Mouse (Mus musculus): ENCODE measurements around the gene Tmem181a.
"Not testable (repeated sequence)": the region's sequence is repeated elsewhere in the genome, so short reads cannot be mapped to it uniquely, and the experiment has no call there.

DNA sequence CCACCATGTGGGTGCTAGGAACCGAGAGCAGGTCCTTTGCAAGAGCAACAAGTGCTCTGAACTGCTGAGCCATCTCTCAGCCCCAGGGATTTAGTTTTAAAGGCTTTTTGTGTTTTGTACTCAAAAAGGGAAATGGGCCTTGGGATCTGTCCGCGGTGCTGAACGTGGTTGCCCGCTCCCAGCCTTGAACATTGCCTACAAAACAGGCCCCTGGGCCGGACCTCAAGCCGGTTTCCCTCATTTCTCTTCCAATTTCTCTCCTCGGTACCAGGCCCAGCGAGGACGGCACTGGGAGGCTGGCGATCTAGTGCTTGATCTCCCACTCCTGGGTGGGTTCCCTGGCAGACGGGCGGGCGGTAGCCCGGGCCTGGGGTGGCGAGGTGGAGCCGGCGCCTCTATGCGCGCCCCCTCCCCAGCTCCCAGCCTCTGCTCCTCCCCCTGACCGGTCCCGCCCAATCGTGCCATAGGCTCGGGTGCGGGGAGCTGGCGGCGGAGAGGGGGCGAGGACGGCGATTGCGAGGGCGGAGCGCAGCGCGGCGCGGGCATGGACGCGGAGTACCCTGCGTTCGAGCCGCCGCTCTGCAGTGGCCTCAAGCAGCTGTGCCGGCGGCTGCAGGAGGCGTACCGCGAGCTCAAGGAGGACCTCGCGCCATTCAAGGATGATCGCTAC is at the start of gene Tmem181a:
- TF ChIP-seq CTCF (IDR thresholded peaks at IDR 0.05; ENCODE audit: extremely low read depth, insufficient read depth, insufficient read length, insufficient replicate concordance); POLR2A (IDR thresholded peaks at IDR 0.05; ENCODE audit: low read depth, low read length): not testable (repeated sequence)

Measured in spleen, adult 2 months (tissue).